Mouse (Mus musculus) activated CD4-positive, CD25-positive, alpha-beta regulatory T cell, adult 9 weeks (primary cell): ENCODE data around the gene Olfr33. TPM values are rescaled to one million over a fixed set of nuclear protein-coding genes. Genes with fewer than 3 reads are reported as not detected.

Source experiments
- polyA plus RNA-seq: library from polyadenylated mRNA; unstranded; fragments of 100-300 nt; shearing (Covaris generic); gene quantifications from one replicate; pipeline ENCODE4 v1.2.1, GENCODE M21; 2017

Olfr33 gene
- polyA plus RNA-seq: not detected

GRCm38 (mm10) chr7:102718970-102719369 is at the start of gene Olfr33:
TSS of gene Olfr33 (minus strand) at chr7:102719070.

GRCm38 (mm10) chr7:102759266-102759665 is 40.4 kb upstream of the Olfr33 start, which contains the start of the genes Olfr560 and Olfr78:
TSS of gene Olfr560 (minus strand) at chr7:102759366.
TSS of gene Olfr78 (minus strand) at chr7:102759471.

GRCm38 (mm10) chr7:102727391-102727790 is 8.5 kb upstream of the Olfr33 start, which contains the start of gene Olfr559:
TSS of gene Olfr559 (minus strand) at chr7:102727491.

GRCm38 (mm10) chr7:102701915-102702314 is 17.0 kb downstream of the Olfr33 start, which contains the start of gene Olfr558:
TSS of gene Olfr558 (plus strand) at chr7:102702215.

GRCm38 (mm10) chr7:102695358-102696125 is 23.3 kb downstream of the Olfr33 start, which contains the start of gene Olfr557:
TSS of gene Olfr557 (plus strand) at chr7:102695910.

GRCm38 (mm10) chr7:102686944-102687501 is 31.8 kb downstream of the Olfr33 start, which contains the start of gene Trim68:
TSS of gene Trim68 (minus strand) at chr7:102687327.

GRCm38 (mm10) chr7:102664599-102664998 is 54.3 kb downstream of the Olfr33 start, which contains the start of gene Olfr556:
TSS of gene Olfr556 (plus strand) at chr7:102664899.

Other genes with a start within 250 kb of the Olfr33 start
- gene Olfr543, start 237.4 kb downstream of the Olfr33 start, polyA plus RNA-seq: not detected
- gene Olfr544, start 230.8 kb downstream of the Olfr33 start, polyA plus RNA-seq: not detected
- gene Olfr545, start 219.5 kb downstream of the Olfr33 start, polyA plus RNA-seq: 0.09 TPM
- not detected for gene Olfr547, start 184.3 kb downstream of the Olfr33 start, polyA plus RNA-seq
- gene Olfr548-ps1, start 178.2 kb downstream of the Olfr33 start, polyA plus RNA-seq: not detected
- gene Olfr549, start 169.2 kb downstream of the Olfr33 start, polyA plus RNA-seq: not detected
- 116 TPM for gene Trim21, start 153.6 kb downstream of the Olfr33 start, polyA plus RNA-seq
- gene Olfr550, start 147.6 kb downstream of the Olfr33 start, polyA plus RNA-seq: not detected
- not detected for gene Olfr551, start 127.2 kb downstream of the Olfr33 start, polyA plus RNA-seq
- gene Olfr552, start 121.3 kb downstream of the Olfr33 start, polyA plus RNA-seq: not detected
- not detected for gene Olfr553, start 100.9 kb downstream of the Olfr33 start, polyA plus RNA-seq
- not detected for gene Olfr554, start 80.6 kb downstream of the Olfr33 start, polyA plus RNA-seq
- gene Olfr555, start 60.2 kb downstream of the Olfr33 start, polyA plus RNA-seq: not detected
- gene Olfr556, start 54.2 kb downstream of the Olfr33 start, polyA plus RNA-seq: not detected
- gene Trim68, start 31.7 kb downstream of the Olfr33 start, polyA plus RNA-seq: 17.4 TPM
- gene Olfr557, start 23.2 kb downstream of the Olfr33 start, polyA plus RNA-seq: not detected
- not detected for gene Olfr558, start 16.9 kb downstream of the Olfr33 start, polyA plus RNA-seq
- gene Olfr559, start 8.4 kb upstream of the Olfr33 start, polyA plus RNA-seq: not detected
- gene Olfr560, start 40.3 kb upstream of the Olfr33 start, polyA plus RNA-seq: not detected
- gene Olfr78, start 40.4 kb upstream of the Olfr33 start, polyA plus RNA-seq: not detected
- not detected for gene Olfr561, start 52.2 kb upstream of the Olfr33 start, polyA plus RNA-seq
- not detected for gene Olfr564, start 84.4 kb upstream of the Olfr33 start, polyA plus RNA-seq
- gene Olfr566, start 139.7 kb upstream of the Olfr33 start, polyA plus RNA-seq: not detected
- not detected for gene Olfr568, start 158.1 kb upstream of the Olfr33 start, polyA plus RNA-seq
- not detected for gene Olfr569, start 171.8 kb upstream of the Olfr33 start, polyA plus RNA-seq
- not detected for gene Olfr570, start 175.5 kb upstream of the Olfr33 start, polyA plus RNA-seq
- gene Olfr571, start 198.5 kb upstream of the Olfr33 start, polyA plus RNA-seq: not detected
- gene Olfr572, start 205.3 kb upstream of the Olfr33 start, polyA plus RNA-seq: not detected
- gene Olfr573-ps1, start 223.5 kb upstream of the Olfr33 start, polyA plus RNA-seq: not detected
- not detected for gene Olfr574, start 229.4 kb upstream of the Olfr33 start, polyA plus RNA-seq
- gene Olfr575, start 239.7 kb upstream of the Olfr33 start, polyA plus RNA-seq: not detected
- not detected for gene Olfr576, start 243.6 kb upstream of the Olfr33 start, polyA plus RNA-seq